Mouse (Mus musculus) gonadal fat pad, adult 2 months (tissue): ENCODE results near the gene Gm11146. TPM values are rescaled to one million over a fixed set of nuclear protein-coding genes. Genes with fewer than 3 reads are reported as not detected.

Source experiments
- DNase-seq: peaks from one replicate; pipeline ENCODE4 v3.0.0-alpha.2; 2012; ENCODE audit warnings: low read depth
- polyA plus RNA-seq: library from polyadenylated mRNA; depleted of rRNA; stranded (reverse); fragments of >200 nt; gene quantifications from 2 replicates; pipeline ENCODE4 v1.2.3, GENCODE M21; 2012

Gene Gm11146
- polyA plus RNA-seq, 1 experiment, result not detected

- peak; percentile 54 for DNase-seq
These were observed 45.3 kb downstream of the Gm11146 start for GRCm38 (mm10) chr16:77556446-77557105.

- no peak for DNase-seq
These were observed 50.8 kb downstream of the Gm11146 start for GRCm38 (mm10) chr16:77551051-77551450.
